Mouse (Mus musculus) heart, embryonic 13.5 days (tissue): ENCODE measurements around the gene Trim7. TPM values are rescaled to one million over a fixed set of nuclear protein-coding genes. Genes with fewer than 3 reads are reported as not detected.
A peak's percentile ranks its signal among the peaks of the same experiment; 100 is the strongest.
"Not testable (repeated sequence)": the region's sequence is repeated elsewhere in the genome, so short reads cannot be mapped to it uniquely, and the experiment has no call there.

ENCODE experiments used
- ATAC-seq: fragments of 200-750 bp; cut with Nextera tagmentation; 2 replicates; pipeline ENCODE4 v1.8.0; 2017; ENCODE audit warnings: moderate TSS enrichment; ENCODE audit not compliant: insufficient number of reproducible peaks, low FRiP score, low TSS enrichment; ENCODE audit errors: extremely low read depth
- H3K27ac ChIP-seq: fragments of 300-500 bp; sonication (generic); replicated peaks from 2 replicates; pipeline ENCODE4 v1.5.1; 2015; ENCODE audit warnings: moderate library complexity, mild to moderate bottlenecking, inconsistent platforms
- H3K27me3 ChIP-seq: fragments of 300-500 bp; sonication (generic); replicated peaks from 2 replicates; pipeline ENCODE4 v1.6.1; 2015; ENCODE audit warnings: mild to moderate bottlenecking, inconsistent platforms
- H3K36me3 ChIP-seq: fragments of 300-500 bp; sonication (generic); 2 replicates; pipeline ENCODE4 v1.6.1; 2015; ENCODE audit warnings: mild to moderate bottlenecking, inconsistent platforms
- H3K4me1 ChIP-seq: fragments of 300-500 bp; sonication (generic); 2 replicates; pipeline ENCODE4 v1.6.1; 2015; ENCODE audit warnings: inconsistent platforms
- H3K4me2 ChIP-seq: fragments of 300-500 bp; sonication (generic); 2 replicates; pipeline ENCODE4 v1.6.1; 2015; ENCODE audit warnings: inconsistent platforms, mild to moderate bottlenecking, moderate library complexity
- H3K4me3 ChIP-seq: fragments of 300-500 bp; sonication (generic); 2 replicates; pipeline ENCODE4 v1.5.1; 2015; ENCODE audit warnings: moderate library complexity, mild to moderate bottlenecking, inconsistent platforms
- H3K9ac ChIP-seq: fragments of 300-500 bp; sonication (generic); 2 replicates; pipeline ENCODE4 v1.6.1; 2015; ENCODE audit warnings: inconsistent platforms, mild to moderate bottlenecking, moderate library complexity
- H3K9me3 ChIP-seq: fragments of 300-500 bp; sonication (generic); 2 replicates; pipeline ENCODE4 v1.6.1; 2016; ENCODE audit warnings: inconsistent platforms
- WGBS: fragments of 180-500 bp; shearing (Covaris S2); methylation state at CpG from one replicate; pipeline ENCODE4 v1.1.7; 2015; ENCODE audit warnings: mixed read lengths; 5-methylcytosine and 5-hydroxymethylcytosine counted together
- polyA plus RNA-seq: library from polyadenylated mRNA; unstranded; fragments of >200 nt; fragmentation: Nextera tagmentation; extraction: Ambion mirVana; gene quantifications from 2 replicates; pipeline ENCODE4 v1.2.1, GENCODE M21; 2015

Gene Trim7
- polyA plus RNA-seq, 1 experiment from 2014 or later = 0.88 TPM

GRCm38 (mm10) chr11:48840805-48841204 lies 14.9 kb downstream of the Trim7 start:
- Histone ChIP-seq H3K9me3 (no peaks in the 10 kb centered on the region), H3K4me3 (no peak overlapping the region), H3K9ac (no peak overlapping the region), H3K27me3 (peaks cover 48% of the 10 kb centered on the region), H3K4me1 (peaks cover 15% of the 10 kb centered on the region), H3K4me2 (no peak overlapping the region), H3K36me3 (no peaks in the 10 kb centered on the region), H3K27ac (no peak overlapping the region)
- no peak for ATAC-seq

DNA sequence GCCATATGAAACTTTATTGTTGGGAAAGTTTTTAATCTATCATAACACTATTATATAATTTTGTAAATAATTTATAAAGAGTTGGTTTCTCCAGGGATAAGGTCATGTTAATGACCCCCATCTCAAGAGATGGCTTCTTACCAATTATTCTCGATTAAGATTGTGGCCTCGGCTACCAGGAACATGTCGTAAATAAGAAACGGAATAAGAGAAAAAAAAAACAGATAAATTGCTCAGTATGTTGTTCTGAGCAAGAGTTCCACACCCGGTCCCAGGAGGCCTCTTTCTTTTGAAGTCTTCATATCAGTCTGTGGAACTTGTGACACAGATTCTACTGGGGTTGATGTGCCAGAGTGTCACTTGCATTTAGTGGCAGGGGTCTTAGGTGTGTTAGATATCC lies 15.3 kb downstream of the Trim7 start:
- 77% methylated on average over 5 of the region's 5 CpGs for WGBS

GRCm38 (mm10) chr11:48842378-48842792 lies 16.4 kb downstream of the Trim7 start:
- Histone ChIP-seq H3K27ac (no peak overlapping the region), H3K4me2 (no peak overlapping the region), H3K27me3 (peaks cover 34% of the 10 kb centered on the region), H3K9me3 (no peaks in the 10 kb centered on the region), H3K4me3 (no peak overlapping the region), H3K4me1 (peaks cover 9% of the 10 kb centered on the region), H3K9ac (no peak overlapping the region), H3K36me3 (no peaks in the 10 kb centered on the region)
- ATAC-seq = no peak
- 72% methylated on average over 4 of the region's 4 CpGs for WGBS

More for the DNA sequence above, 15.3 kb downstream of the Trim7 start:
- no peak overlapping the region for H3K27ac ChIP-seq
- ATAC-seq = no peak
- no peak overlapping the region for H3K9ac ChIP-seq
- H3K27me3 ChIP-seq = peaks cover 44% of the 10 kb centered on the region
- H3K4me3 ChIP-seq = no peak overlapping the region
- H3K9me3 ChIP-seq = no peaks in the 10 kb centered on the region
- no peaks in the 10 kb centered on the region for H3K36me3 ChIP-seq
- H3K4me2 ChIP-seq = no peak overlapping the region
- peaks cover 15% of the 10 kb centered on the region for H3K4me1 ChIP-seq

DNA sequence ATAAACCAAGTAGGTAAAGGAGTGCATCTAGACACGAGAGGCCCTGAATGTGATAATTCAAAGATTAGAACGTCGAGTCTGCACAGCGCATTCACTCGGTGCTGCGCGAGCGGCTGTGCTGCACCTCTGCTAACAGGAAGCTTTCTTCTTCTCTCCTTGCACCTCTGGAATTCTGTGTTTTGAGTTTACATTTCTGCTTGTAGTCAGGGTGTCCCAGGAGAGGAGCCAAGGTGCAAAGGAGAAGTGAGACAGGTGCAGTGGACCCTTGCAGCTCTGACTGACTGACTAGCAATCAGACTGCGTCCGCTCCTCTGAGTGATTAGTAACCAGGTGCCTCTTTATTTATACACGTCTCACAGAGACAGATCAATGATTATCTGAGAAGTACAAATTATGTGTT lies 17.3 kb downstream of the Trim7 start:
- peaks cover 7% of the 10 kb centered on the region for H3K4me1 ChIP-seq
- H3K36me3 ChIP-seq = no peaks in the 10 kb centered on the region
- no peak overlapping the region for H3K9ac ChIP-seq
- H3K27ac ChIP-seq = no peak overlapping the region
- no peaks in the 10 kb centered on the region for H3K9me3 ChIP-seq
- peaks cover 37% of the 10 kb centered on the region for H3K27me3 ChIP-seq
- ATAC-seq = no peak
- H3K4me2 ChIP-seq = no peak overlapping the region
- no peak overlapping the region for H3K4me3 ChIP-seq
- WGBS = 73% methylated on average over 11 of the region's 11 CpGs

DNA sequence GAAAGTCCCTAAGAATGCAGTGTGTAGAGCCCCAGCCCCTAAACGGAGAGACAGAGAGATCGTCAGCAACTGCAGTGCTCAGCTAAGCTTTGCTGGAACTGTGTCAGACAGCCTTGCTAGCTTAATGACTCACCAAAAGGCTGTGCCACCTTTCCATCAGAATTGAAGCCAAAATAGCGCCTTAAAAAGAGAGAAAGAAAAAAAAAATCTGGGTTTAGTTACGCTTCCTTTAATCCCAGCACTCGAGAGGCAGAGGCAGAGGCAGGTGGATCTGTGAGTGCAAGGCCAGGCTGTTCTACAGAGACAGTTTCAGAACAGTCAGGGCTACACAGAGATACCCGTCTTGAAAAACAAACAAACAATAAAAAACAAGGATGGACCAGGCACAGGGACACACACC lies 18.4 kb downstream of the Trim7 start:
- no peak overlapping the region for H3K4me2 ChIP-seq
- 60% methylated on average over 6 of the region's 6 CpGs for WGBS
- no peaks in the 10 kb centered on the region for H3K9me3 ChIP-seq
- no peaks in the 10 kb centered on the region for H3K4me1 ChIP-seq
- peaks cover 45% of the 10 kb centered on the region for H3K27me3 ChIP-seq
- H3K4me3 ChIP-seq = no peak overlapping the region
- no peak overlapping the region for H3K27ac ChIP-seq
- ATAC-seq = no peak
- H3K36me3 ChIP-seq = no peaks in the 10 kb centered on the region
- no peak overlapping the region for H3K9ac ChIP-seq

DNA sequence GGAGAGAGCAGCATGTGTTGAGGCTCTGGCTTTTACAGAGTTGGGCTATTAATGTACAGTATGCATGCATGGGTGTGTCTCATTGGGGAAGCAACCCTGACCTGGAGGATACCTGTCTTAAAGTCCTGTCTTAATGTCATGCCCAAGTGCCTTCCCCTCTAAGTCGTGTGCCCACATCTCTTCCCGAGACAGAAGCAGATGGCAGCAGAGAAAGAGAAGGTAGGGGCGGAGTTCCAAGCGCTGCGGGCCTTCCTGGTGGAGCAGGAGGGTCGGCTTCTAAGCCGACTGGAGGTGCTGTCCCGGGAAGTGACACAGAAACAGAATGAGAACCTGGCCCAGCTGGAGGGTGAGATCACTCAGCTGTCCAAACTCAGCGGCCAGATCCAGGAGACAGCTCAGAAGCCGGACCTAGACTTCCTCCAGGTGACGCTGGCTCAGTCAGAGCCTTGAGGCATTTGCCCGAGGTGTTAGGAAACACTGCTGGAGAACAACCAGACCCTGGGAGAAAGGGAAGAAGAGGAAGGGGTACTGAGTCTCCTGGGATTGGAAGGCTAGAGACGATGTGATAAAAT lies 19.4 kb downstream of the Trim7 start:
- Histone ChIP-seq H3K4me1 (0 out of 2 replicates have a peak, but pooled peaks cover 4% of the 10 kb centered on the region), H3K4me2 (no peak overlapping the region), H3K27ac (no peak overlapping the region), H3K4me3 (no peak overlapping the region), H3K9ac (no peak overlapping the region), H3K27me3 (peaks cover 49% of the 10 kb centered on the region), H3K36me3 (no peaks in the 10 kb centered on the region), H3K9me3 (no peaks in the 10 kb centered on the region)
- 24% methylated on average over 13 of the region's 13 CpGs for WGBS
- ATAC-seq = no peak

GRCm38 (mm10) chr11:48846362-48846761 lies 20.4 kb downstream of the Trim7 start:
- not testable (repeated sequence) for ATAC-seq, H3K36me3 ChIP-seq, H3K4me2 ChIP-seq, H3K27ac ChIP-seq, H3K9ac ChIP-seq, H3K4me1 ChIP-seq, H3K9me3 ChIP-seq, H3K4me3 ChIP-seq
- peaks cover 53% of the 10 kb centered on the region for H3K27me3 ChIP-seq
- 74% methylated on average over 2 of the region's 2 CpGs for WGBS

DNA sequence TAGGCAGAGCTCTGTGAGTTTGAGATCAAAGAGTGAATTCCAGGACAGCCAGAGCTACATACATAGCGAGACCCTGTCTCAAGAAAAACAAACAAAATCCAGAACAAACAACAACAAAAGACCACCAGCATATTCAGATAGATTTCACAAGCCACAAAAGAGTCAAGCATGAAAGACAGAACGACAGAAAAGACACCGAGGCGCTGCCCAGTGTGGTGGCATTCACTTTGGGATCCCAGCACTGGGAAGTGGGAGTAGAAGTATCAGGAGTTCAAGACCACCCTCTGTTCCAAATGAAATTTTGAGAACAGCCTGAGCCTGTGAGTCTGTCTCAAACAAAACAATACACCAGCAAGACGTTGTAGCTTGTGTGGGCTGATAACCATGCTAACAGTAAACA lies 20.9 kb downstream of the Trim7 start:
- H3K27me3 ChIP-seq = peaks cover 53% of the 10 kb centered on the region
- 51% methylated on average over 5 of the region's 5 CpGs for WGBS
- H3K9me3 ChIP-seq = no peaks in the 10 kb centered on the region
- no peak overlapping the region for H3K27ac ChIP-seq
- no peak overlapping the region for H3K9ac ChIP-seq
- H3K4me3 ChIP-seq = no peak overlapping the region
- no peak overlapping the region for H3K4me2 ChIP-seq
- H3K4me1 ChIP-seq = 0 out of 2 replicates have a peak, but pooled peaks cover 4% of the 10 kb centered on the region
- no peaks in the 10 kb centered on the region for H3K36me3 ChIP-seq
- no peak for ATAC-seq

DNA sequence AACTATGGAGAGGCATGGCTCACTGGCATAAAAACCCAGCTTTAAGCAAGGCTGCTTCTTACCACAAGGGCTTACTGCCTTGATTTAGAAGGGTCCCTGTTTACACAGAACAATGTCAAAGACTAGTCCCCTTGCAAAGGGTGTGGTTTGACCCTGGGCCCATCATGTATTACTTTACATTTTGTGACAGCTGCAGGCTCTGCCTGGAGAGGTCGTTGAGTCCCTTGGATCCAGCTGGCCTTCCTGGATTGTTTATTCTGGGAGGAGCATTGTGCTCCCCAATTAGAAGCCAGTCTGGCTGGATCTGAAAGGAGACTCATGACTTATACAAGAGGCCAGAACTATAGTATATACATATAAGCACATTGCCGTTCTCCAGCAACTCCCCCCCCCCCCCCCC lies 24.3 kb downstream of the Trim7 start:
- Histone ChIP-seq H3K4me3 (no peak overlapping the region), H3K4me2 (peak overlapping the region; percentile 42), H3K36me3 (no peaks in the 10 kb centered on the region), H3K27ac (no peak overlapping the region), H3K4me1 (peaks cover 27% of the 10 kb centered on the region), H3K9me3 (no peaks in the 10 kb centered on the region), H3K27me3 (peaks cover 30% of the 10 kb centered on the region), H3K9ac (no peak overlapping the region)
- no peak for ATAC-seq
- WGBS = 31% methylated on average over 2 of the region's 2 CpGs

GRCm38 (mm10) chr11:48851270-48851995 lies 25.5 kb downstream of the Trim7 start:
- Histone ChIP-seq H3K4me3 (no peak overlapping the region), H3K4me1 (peaks cover 27% of the 10 kb centered on the region), H3K27me3 (peaks cover 27% of the 10 kb centered on the region), H3K36me3 (no peaks in the 10 kb centered on the region), H3K4me2 (no peak overlapping the region), H3K27ac (no peak overlapping the region), H3K9me3 (no peaks in the 10 kb centered on the region), H3K9ac (no peak overlapping the region)
- ATAC-seq = no peak
- WGBS = 78% methylated on average over 4 of the region's 4 CpGs

- no peak overlapping the region for H3K27ac ChIP-seq
- 61% methylated on average over 4 of the region's 4 CpGs for WGBS
- no peaks in the 10 kb centered on the region for H3K9me3 ChIP-seq
- H3K4me2 ChIP-seq = peak overlapping the region; percentile 93
- no peak overlapping the region for H3K9ac ChIP-seq
- no peak for ATAC-seq
- peaks cover 29% of the 10 kb centered on the region for H3K4me1 ChIP-seq
- H3K4me3 ChIP-seq = peak overlapping the region; percentile 81
- no peaks in the 10 kb centered on the region for H3K36me3 ChIP-seq
- H3K27me3 ChIP-seq = peaks cover 27% of the 10 kb centered on the region
Observed at GRCm38 (mm10) chr11:48852190-48852589, 26.2 kb downstream of the Trim7 start.
